Mouse (Mus musculus): ENCODE measurements at regions not wholly inside any gene's neighbourhood (a gene's known extent, or its start where the extent isn't known, plus 50 kb on each side); places are given as distances from the start of the nearest gene placed in this dataset.
A peak's percentile ranks its signal among the peaks of the same experiment; 100 is the strongest.

- no peak for DNase-seq (ENCODE audit: low spot score in 2 of 2)
Observed at GRCm38 (mm10) chr1:151045334-151045733, 52.1 kb upstream of the Hmcn1 start.

- DNase-seq (ENCODE audit: low spot score in 2 of 2) = no peak
Observed at GRCm38 (mm10) chr1:151046626-151047025, 53.4 kb upstream of the Hmcn1 start.

- DNase-seq (ENCODE audit: low spot score in 2 of 2) = no peak
Observed at GRCm38 (mm10) chr1:151049726-151050506, 56.7 kb upstream of the Hmcn1 start.

GRCm38 (mm10) chr1:151050507-151050816 is 57.2 kb upstream of the Hmcn1 start:
- no peak for DNase-seq (ENCODE audit: low spot score in 2 of 2)

GRCm38 (mm10) chr1:151053268-151053667 is 60.0 kb upstream of the Hmcn1 start:
- DNase-seq (ENCODE audit: low spot score in 2 of 2) = no peak

GRCm38 (mm10) chr1:151055396-151055795 is 62.2 kb upstream of the Hmcn1 start:
- DNase-seq (ENCODE audit: low spot score in 2 of 2) = no peak

- DNase-seq (ENCODE audit: low spot score in 2 of 2) = no peak
Observed at GRCm38 (mm10) chr1:151059546-151060136, 66.4 kb upstream of the Hmcn1 start.

GRCm38 (mm10) chr1:151065090-151065567 is 71.9 kb upstream of the Hmcn1 start:
- DNase-seq (ENCODE audit: low spot score in 2 of 2) = no peak

- DNase-seq (ENCODE audit: low spot score in 2 of 2) = no peak
Observed at GRCm38 (mm10) chr1:151066379-151067128, 73.3 kb upstream of the Hmcn1 start.

- no peak for DNase-seq (ENCODE audit: low spot score in 2 of 2)
Observed at GRCm38 (mm10) chr1:151074508-151075314, 81.5 kb upstream of the Hmcn1 start.

- no peak for DNase-seq (ENCODE audit: low spot score in 2 of 2)
Observed at GRCm38 (mm10) chr1:151075541-151075940, 82.3 kb upstream of the Hmcn1 start.

- DNase-seq (ENCODE audit: low spot score in 2 of 2) = peak; percentile 87 to 90
Observed at GRCm38 (mm10) chr1:151078909-151079522, 85.8 kb upstream of the Hmcn1 start.

- DNase-seq (ENCODE audit: low spot score in 2 of 2) = peak; percentile 31 to 39
Observed at GRCm38 (mm10) chr1:151079614-151080360, 86.6 kb upstream of the Hmcn1 start.

GRCm38 (mm10) chr1:151080510-151080980 is 87.3 kb upstream of the Hmcn1 start:
- DNase-seq (ENCODE audit: low spot score in 2 of 2) = peak in 1 of 2 experiments; percentile 57

- no peak for DNase-seq (ENCODE audit: low spot score in 2 of 2)
Observed at GRCm38 (mm10) chr1:151082510-151083033, 89.3 kb upstream of the Hmcn1 start.

- DNase-seq (ENCODE audit: low spot score in 2 of 2) = no peak
Observed at GRCm38 (mm10) chr1:151083806-151084205, 90.6 kb upstream of the Hmcn1 start.

GRCm38 (mm10) chr1:151086111-151086859 is 93.0 kb upstream of the Hmcn1 start:
- no peak for DNase-seq (ENCODE audit: low spot score in 2 of 2)

- DNase-seq (ENCODE audit: low spot score in 2 of 2) = no peak
Observed at GRCm38 (mm10) chr1:151087151-151087660, 94.0 kb upstream of the Hmcn1 start.

- DNase-seq (ENCODE audit: low spot score in 2 of 2) = no peak
Observed at GRCm38 (mm10) chr1:151087811-151088511, 94.4 kb upstream of the Gm47985 start.
